Mouse (Mus musculus) left cerebral cortex, postnatal 36 days (tissue): Measurements from ENCODE around the gene Ccnt2. TPM values are rescaled to one million over a fixed set of nuclear protein-coding genes. Genes with fewer than 3 reads are reported as not detected.

ENCODE experiments used
- total RNA-seq, 2 experiments: library from RNA; stranded (reverse); gene quantifications; 2 replicates each; pipeline ENCODE4 v1.2.3; 2021

The Ccnt2 gene
- total RNA-seq, 2 experiments from 2014 or later: 50.8 to 72.3 TPM

Other genes starting within 250 kb of the Ccnt2 start
- 10 to 100 TPM; 22.6 to 29.6 TPM for gene Tmem163, start 94.6 kb upstream of the Ccnt2 start, total RNA-seq
- not detected for gene Acmsd, start 44.8 kb upstream of the Ccnt2 start, total RNA-seq
- 1 to 10 TPM; 4.4 to 8.7 TPM for gene Map3k19, start 80.9 kb downstream of the Ccnt2 start, total RNA-seq
- 10 to 100 TPM; 72.2 to 78.2 TPM for gene Rab3gap1, start 94.6 kb downstream of the Ccnt2 start, total RNA-seq